Mouse (Mus musculus) heart, postnatal 10 days (tissue): ENCODE measurements at regions not wholly inside any gene's neighbourhood (a gene's known extent, or its start where the extent isn't known, plus 50 kb on each side); places are given as distances from the start of the nearest gene placed in this dataset.
A peak's percentile ranks its signal among the peaks of the same experiment; 100 is the strongest.
"Not testable (repeated sequence)": the region's sequence is repeated elsewhere in the genome, so short reads cannot be mapped to it uniquely, and the experiment has no call there.

Experiments used
- DNase-seq, 2 experiments: peaks; one replicate each; pipeline ENCODE4 v3.0.0; 2021
- intact Hi-C: fragments of 180-260 bp; cut with DNase I; formaldehyde crosslinking; loops from one replicate; pipeline ENCODE4 v1.15.1; 2025

- intact Hi-C loops, result no loop called here
- no peak for DNase-seq
Observed at GRCm38 (mm10) chr1:149463930-149464329, 497.2 kb downstream of the Pla2g4a start.

- DNase-seq, result no peak
- intact Hi-C loops, result no loop called here
Observed at GRCm38 (mm10) chr1:149449801-149450493, 511.1 kb downstream of the Pla2g4a start.

GRCm38 (mm10) chr1:149448516-149448915 is 512.6 kb downstream of the Pla2g4a start:
- no peak for DNase-seq
- intact Hi-C loops, result no loop called here

GRCm38 (mm10) chr1:149411009-149411408 is 550.1 kb downstream of the Pla2g4a start:
- peak; percentile 19 to 34 for DNase-seq
- intact Hi-C loops, result no loop called here

- DNase-seq, result no peak
- intact Hi-C loops, result no loop called here
Observed at GRCm38 (mm10) chr1:149405367-149405766, 555.7 kb downstream of the Pla2g4a start.

GRCm38 (mm10) chr1:149388706-149389105 is 572.4 kb downstream of the Pla2g4a start:
- peak; percentile 15 to 51 for DNase-seq
- intact Hi-C loops, result no loop called here

GRCm38 (mm10) chr1:149351338-149351907 is 609.7 kb downstream of the Pla2g4a start:
- DNase-seq, result no peak
- intact Hi-C loops, result no loop called here

- intact Hi-C loops, result no loop called here
Observed at GRCm38 (mm10) chr1:149347359-149347758, 613.7 kb downstream of the Pla2g4a start.

GRCm38 (mm10) chr1:149338158-149338557 is 622.9 kb downstream of the Pla2g4a start:
- intact Hi-C loops, result no loop called here

More at GRCm38 (mm10) chr1:149347359-149347758, 613.7 kb downstream of the Pla2g4a start:
- no peak for DNase-seq

GRCm38 (mm10) chr1:149332239-149332638 is 628.9 kb downstream of the Pla2g4a start:
- intact Hi-C loops, result no loop called here
- no peak for DNase-seq

More at GRCm38 (mm10) chr1:149338158-149338557, 622.9 kb downstream of the Pla2g4a start:
- DNase-seq, result no peak

GRCm38 (mm10) chr1:149327171-149327570 is 633.9 kb downstream of the Pla2g4a start:
- no peak for DNase-seq
- intact Hi-C loops, result no loop called here

- intact Hi-C loops, result no loop called here
- no peak for DNase-seq
Observed at GRCm38 (mm10) chr1:149323095-149323494, 638.0 kb downstream of the Pla2g4a start.

GRCm38 (mm10) chr1:149289725-149290124 is 671.4 kb downstream of the Pla2g4a start:
- intact Hi-C loops, result no loop called here

GRCm38 (mm10) chr1:149274932-149275331 is 686.2 kb downstream of the Pla2g4a start:
- DNase-seq, result no peak
- intact Hi-C loops, result no loop called here

More at GRCm38 (mm10) chr1:149289725-149290124, 671.4 kb downstream of the Pla2g4a start:
- no peak for DNase-seq

- no peak for DNase-seq
- intact Hi-C loops, result no loop called here
Observed at GRCm38 (mm10) chr1:149256866-149257265, 704.2 kb downstream of the Pla2g4a start.

GRCm38 (mm10) chr1:149254141-149254540 is 706.9 kb downstream of the Pla2g4a start:
- DNase-seq, result peak in 1 of 2 experiments; percentile 18
- intact Hi-C loops, result no loop called here

- intact Hi-C loops, result no loop called here
- DNase-seq, result no peak
Observed at GRCm38 (mm10) chr1:149238329-149239015, 722.6 kb downstream of the Pla2g4a start.

GRCm38 (mm10) chr1:149227170-149227569 is 733.9 kb downstream of the Pla2g4a start:
- intact Hi-C loops, DNase-seq: not testable (repeated sequence)

- no peak for DNase-seq
- intact Hi-C loops, result no loop called here
Observed at GRCm38 (mm10) chr1:149226400-149226799, 734.7 kb downstream of the Pla2g4a start.

GRCm38 (mm10) chr1:149202631-149203030 is 758.5 kb downstream of the Pla2g4a start:
- no peak for DNase-seq
- intact Hi-C loops, result no loop called here

- no peak for DNase-seq
- intact Hi-C loops, result no loop called here
Observed at GRCm38 (mm10) chr1:149199284-149199683, 761.8 kb downstream of the Pla2g4a start.

- no peak for DNase-seq
- intact Hi-C loops, result no loop called here
Observed at GRCm38 (mm10) chr1:149198854-149199253, 762.2 kb downstream of the Pla2g4a start.
